Mouse (Mus musculus) liver, postnatal 0 days (tissue): ENCODE measurements around the gene Rapgef1. TPM values are rescaled to one million over a fixed set of nuclear protein-coding genes. Genes with fewer than 3 reads are reported as not detected.

Experiments used
- ATAC-seq: fragments of 200-750 bp; cut with Nextera tagmentation; 2 replicates; pipeline ENCODE4 v1.8.0; 2017; ENCODE audit warnings: mild to moderate bottlenecking, moderate library complexity
- DNase-seq: peaks from one replicate; pipeline ENCODE4 v3.0.0-alpha.2; 2016
- H3K27ac ChIP-seq: fragments of 300-500 bp; sonication (generic); 2 replicates; pipeline ENCODE4 v1.5.1; 2014; ENCODE audit warnings: antibody characterized with exemption, moderate library complexity, mild to moderate bottlenecking, low read depth
- H3K27me3 ChIP-seq: fragments of 300-500 bp; sonication (generic); 2 replicates; pipeline ENCODE4 v1.6.1; 2014; ENCODE audit warnings: low read length, control low read depth, mixed read lengths; ENCODE audit not compliant: insufficient read depth
- H3K36me3 ChIP-seq: fragments of 300-500 bp; sonication (generic); replicated peaks from 2 replicates; pipeline ENCODE4 v1.6.1; 2014; ENCODE audit warnings: mild to moderate bottlenecking, control low read depth, low read length, moderate library complexity, mixed read lengths; ENCODE audit not compliant: insufficient read depth
- H3K4me1 ChIP-seq: fragments of 300-500 bp; sonication (generic); 2 replicates; pipeline ENCODE4 v1.6.1; 2014; ENCODE audit warnings: antibody characterized with exemption, mild to moderate bottlenecking, control low read depth; ENCODE audit not compliant: insufficient read depth
- H3K4me2 ChIP-seq: fragments of 300-500 bp; sonication (generic); 2 replicates; pipeline ENCODE4 v1.6.1; 2014; ENCODE audit warnings: low read depth, mild to moderate bottlenecking, low read length, moderate library complexity, mixed read lengths
- H3K4me3 ChIP-seq: fragments of 300-500 bp; sonication (generic); 2 replicates; pipeline ENCODE4 v1.5.1; 2014; ENCODE audit warnings: low read depth, low read length
- H3K9ac ChIP-seq: fragments of 300-500 bp; sonication (generic); replicated peaks from 2 replicates; pipeline ENCODE4 v1.6.1; 2014; ENCODE audit warnings: mild to moderate bottlenecking, moderate library complexity
- H3K9me3 ChIP-seq: fragments of 300-500 bp; sonication (generic); 2 replicates; pipeline ENCODE4 v1.6.1; 2016; ENCODE audit warnings: mild to moderate bottlenecking, control low read depth, low read length, mixed read lengths
- CTCF ChIP-seq: sonication (generic); IDR thresholded peaks from 2 replicates; pipeline ENCODE4 v1.5.1; 2016; ENCODE audit warnings: antibody characterized with exemption, low read depth
- EP300 ChIP-seq: IDR thresholded peaks from 2 replicates; pipeline ENCODE4 v1.6.1; 2016; ENCODE audit warnings: antibody characterized with exemption, low read depth, mild to moderate bottlenecking
- WGBS: fragments of 180-500 bp; shearing (Covaris S2); extraction: QIAGEN DNeasy Blood & Tissue Kit; methylation state at CpG from one replicate; pipeline ENCODE4 v1.1.7; 2014; ENCODE audit not compliant: insufficient replicate concordance; 5-methylcytosine and 5-hydroxymethylcytosine counted together
- polyA plus RNA-seq: library from polyadenylated mRNA; unstranded; fragments of >200 nt; fragmentation: Nextera tagmentation; extraction: Ambion mirVana; gene quantifications from 2 replicates; pipeline ENCODE4 v1.2.1, GENCODE M21; 2015

Gene Rapgef1
- polyA plus RNA-seq, 1 experiment from 2014 or later: 4.8 TPM

DNA sequence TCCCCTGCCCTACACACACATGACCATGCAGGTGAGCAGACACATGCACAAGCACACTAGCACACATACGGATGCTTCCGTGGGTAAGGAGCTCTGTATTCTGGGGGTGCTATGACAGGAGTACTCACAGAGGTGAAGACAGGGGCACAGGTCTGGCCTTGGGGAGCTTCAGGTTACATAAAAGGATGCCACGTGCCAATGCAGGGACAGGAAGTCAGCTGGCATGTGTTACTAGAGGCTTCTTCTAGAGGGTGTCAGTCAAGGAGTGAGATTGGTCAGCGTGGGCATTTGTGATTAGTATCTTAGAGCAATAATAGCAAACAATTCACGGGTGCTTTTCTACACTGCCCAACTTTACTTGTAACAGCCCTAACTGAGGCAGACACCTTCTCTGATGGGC, 71.5 kb downstream of the Rapgef1 start:
- 78% methylated on average over 5 of the region's 5 CpGs for WGBS
- no peak for DNase-seq

GRCm38 (mm10) chr2:29691507-29691906, 72.0 kb downstream of the Rapgef1 start:
- DNase-seq: no peak
- no peak overlapping the region for H3K4me2 ChIP-seq
- no peak overlapping the region for H3K9ac ChIP-seq
- no peaks in the 10 kb centered on the region for H3K27me3 ChIP-seq
- no peaks in the 10 kb centered on the region for H3K9me3 ChIP-seq
- WGBS: 76% methylated on average over 6 of the region's 6 CpGs
- no peak overlapping the region for H3K27ac ChIP-seq
- peaks cover 61% of the 10 kb centered on the region for H3K36me3 ChIP-seq
- H3K4me3 ChIP-seq: no peak overlapping the region
- TF ChIP-seq CTCF (no peak), EP300 (no peak)
- no peak for ATAC-seq
- H3K4me1 ChIP-seq: no peaks in the 10 kb centered on the region

More for the DNA sequence above, 71.5 kb downstream of the Rapgef1 start:
- TF ChIP-seq CTCF (no peak), EP300 (no peak)
- Histone ChIP-seq H3K9ac (no peak overlapping the region), H3K4me2 (no peak overlapping the region), H3K4me1 (no peaks in the 10 kb centered on the region), H3K36me3 (peaks cover 58% of the 10 kb centered on the region), H3K4me3 (no peak overlapping the region), H3K9me3 (no peaks in the 10 kb centered on the region), H3K27me3 (no peaks in the 10 kb centered on the region), H3K27ac (no peak overlapping the region)
- no peak for ATAC-seq

- DNase-seq (no peak), ATAC-seq (no peak)
- TF ChIP-seq CTCF: no peak
- TF ChIP-seq EP300: no peak
- Histone ChIP-seq H3K27me3 (no peaks in the 10 kb centered on the region), H3K4me1 (no peaks in the 10 kb centered on the region), H3K27ac (no peak overlapping the region), H3K9me3 (no peaks in the 10 kb centered on the region), H3K9ac (no peak overlapping the region), H3K4me2 (no peak overlapping the region), H3K36me3 (peaks cover 62% of the 10 kb centered on the region), H3K4me3 (no peak overlapping the region)
- WGBS: 81% methylated on average over 2 of the region's 2 CpGs
Observed at GRCm38 (mm10) chr2:29692192-29692591, 72.7 kb downstream of the Rapgef1 start.

GRCm38 (mm10) chr2:29696207-29696800, 76.8 kb downstream of the Rapgef1 start:
- peaks cover 61% of the 10 kb centered on the region for H3K36me3 ChIP-seq
- 80% methylated on average over 7 of the region's 7 CpGs for WGBS

GRCm38 (mm10) chr2:29698421-29699290, 79.1 kb downstream of the Rapgef1 start:
- no peak for ATAC-seq
- H3K36me3 ChIP-seq: peaks cover 68% of the 10 kb centered on the region
- TF ChIP-seq EP300 (no peak), CTCF (no peak)

More at GRCm38 (mm10) chr2:29696207-29696800, 76.8 kb downstream of the Rapgef1 start:
- H3K27ac ChIP-seq: no peak overlapping the region
- H3K9me3 ChIP-seq: no peaks in the 10 kb centered on the region
- no peak overlapping the region for H3K4me3 ChIP-seq
- no peak for TF ChIP-seq EP300
- TF ChIP-seq CTCF: no peak
- no peak for ATAC-seq
- no peak for DNase-seq
- H3K4me1 ChIP-seq: no peaks in the 10 kb centered on the region
- no peak overlapping the region for H3K4me2 ChIP-seq
- no peak overlapping the region for H3K9ac ChIP-seq
- no peaks in the 10 kb centered on the region for H3K27me3 ChIP-seq

GRCm38 (mm10) chr2:29700898-29701297, 81.4 kb downstream of the Rapgef1 start:
- DNase-seq: no peak
- no peak for TF ChIP-seq EP300
- no peak for TF ChIP-seq CTCF
- H3K36me3 ChIP-seq: peaks cover 69% of the 10 kb centered on the region

More at GRCm38 (mm10) chr2:29698421-29699290, 79.1 kb downstream of the Rapgef1 start:
- Histone ChIP-seq H3K4me2 (no peak overlapping the region), H3K9ac (no peak overlapping the region), H3K4me3 (no peak overlapping the region), H3K4me1 (no peaks in the 10 kb centered on the region), H3K27ac (no peak overlapping the region), H3K9me3 (no peaks in the 10 kb centered on the region), H3K27me3 (no peaks in the 10 kb centered on the region)
- 57% methylated on average over 6 of the region's 6 CpGs for WGBS
- no peak for DNase-seq

More at GRCm38 (mm10) chr2:29700898-29701297, 81.4 kb downstream of the Rapgef1 start:
- ATAC-seq: no peak
- Histone ChIP-seq H3K27ac (no peak overlapping the region), H3K9me3 (no peaks in the 10 kb centered on the region), H3K4me3 (no peak overlapping the region), H3K4me1 (no peaks in the 10 kb centered on the region), H3K4me2 (no peak overlapping the region), H3K27me3 (no peaks in the 10 kb centered on the region), H3K9ac (no peak overlapping the region)
